In genomic region chr3:115748289-115748989, GRCm38 (mm10) we compare ENCODE assay signal across 26 mouse cellular contexts. TPM values are rescaled to one million over a fixed set of nuclear protein-coding genes. Genes with fewer than 3 reads are reported as not detected.
A peak's percentile ranks its signal among the peaks of the same experiment; 100 is the strongest.
DNase-seq lines count a peak whose midpoint lies in the region; ATAC-seq and TF ChIP-seq lines count a peak whose summit lies in the region.
"Had no signal": no experiment of that assay in that cellular context is flagged by ENCODE, and none has a peak within 500 bp of the region (broad histone marks: within the 10 kb centered on the region; RNA-seq: fewer than 3 reads in every experiment).

No protein-coding gene starts in this region.

- H3K9me3 ChIP-seq in lung, embryonic 16.5 days (ENCODE audit: control insufficient read depth, low read length): no peaks in the 10 kb centered on the region
- no peaks in the 10 kb centered on the region for H3K9me3 ChIP-seq in liver, embryonic 11.5 days (ENCODE audit: control insufficient read depth, low read length)
- H3K9me3 ChIP-seq in liver, embryonic 16.5 days (replicated peaks; ENCODE audit: control insufficient read depth, low read length): no peaks in the 10 kb centered on the region
- H3K9me3 ChIP-seq: embryonic facial prominence, embryonic 12.5 days; neural tube, embryonic 15.5 days had no signal

- H3K27ac ChIP-seq in lung, embryonic 16.5 days (ENCODE audit: low read length): no peak overlapping the region
- H3K27ac ChIP-seq in liver, embryonic 11.5 days (ENCODE audit: low read depth, low read length): no peak overlapping the region
- H3K27ac ChIP-seq in liver, embryonic 16.5 days (ENCODE audit: low read length): peak overlapping the region; percentile 61
- no peak overlapping the region for H3K27ac ChIP-seq in kidney, adult 2 months (ENCODE audit: insufficient read depth, low read depth, low read length)
- H3K27ac ChIP-seq: embryonic facial prominence, embryonic 12.5 days; kidney, postnatal 0 days; neural tube, embryonic 15.5 days had no signal

- peak; percentile 66 for ATAC-seq in lung, embryonic 16.5 days (ENCODE audit: low read depth)
- ATAC-seq in liver, embryonic 11.5 days (replicated peaks; ENCODE audit: low FRiP score): peak; percentile 73; the same call in 1 of the 2 replicates
- ATAC-seq in liver, embryonic 16.5 days (ENCODE audit: low read depth): peak; percentile 86
- ATAC-seq in erythroblast, adult 5-6 weeks (replicated peaks; ENCODE audit: low FRiP score, poor library complexity, severe bottlenecking): no peak
- ATAC-seq: activated CD4-positive, CD25-positive, alpha-beta regulatory T cell, adult 4 months; hindbrain, embryonic 16.5 days had no signal

- TF ChIP-seq POLR2A in lung, adult 2 months (IDR thresholded peaks at IDR 0.05; ENCODE audit: borderline replicate concordance, extremely low read depth, low read depth, low read length): no peak
- TF ChIP-seq POLR2A in kidney, adult 2 months (IDR thresholded peaks at IDR 0.05; ENCODE audit: low read depth, low read length): no peak

- no peak overlapping the region for H3K9ac ChIP-seq in lung, embryonic 16.5 days (ENCODE audit: low read length)
- no peak overlapping the region for H3K9ac ChIP-seq in liver, embryonic 11.5 days (ENCODE audit: low read depth, low read length)
- no peak overlapping the region for H3K9ac ChIP-seq in liver, embryonic 16.5 days (ENCODE audit: low read depth, low read length)
- H3K9ac ChIP-seq: embryonic facial prominence, embryonic 12.5 days; neural tube, embryonic 15.5 days had no signal

- DNase-seq in lung, adult 2 months: no peak
- DNase-seq in liver, embryonic 11.5 days (ENCODE audit: low spot score): no peak
- no peak for DNase-seq in kidney, adult 9 months
- no peak for DNase-seq in kidney, adult 2 months
- DNase-seq: adrenal gland, adult 2 months; B cell, adult 2 months; cerebellum, adult 11 months; cerebellum, adult 9-11 months; embryo, embryonic 11 days; gastrocnemius, postnatal 10 days; kidney, adult 18-20 months; kidney, postnatal 4 days; left cerebral cortex, postnatal 4 days; lung, postnatal 10 days; midbrain, embryonic 14.5 days; right cerebral cortex, postnatal 25 days; thymus, adult 18-20 months; thymus, postnatal 25 days had no signal

- TF ChIP-seq CTCF in lung, adult 2 months (IDR thresholded peaks at IDR 0.05; ENCODE audit: insufficient read depth, low read length): no peak
- TF ChIP-seq CTCF in kidney, adult 2 months (conservative IDR thresholded peaks at IDR 0.05; ENCODE audit: insufficient read depth, insufficient read length, low read depth, low read length): no peak

- H3K4me3 ChIP-seq in lung, embryonic 16.5 days (ENCODE audit: low read length): no peak overlapping the region
- no peak overlapping the region for H3K4me3 ChIP-seq in lung, adult 2 months (replicated peaks; ENCODE audit: extremely low read depth, low read depth, low read length)
- H3K4me3 ChIP-seq in liver, embryonic 11.5 days (ENCODE audit: low read depth, low read length): no peak overlapping the region
- H3K4me3 ChIP-seq in liver, embryonic 16.5 days (ENCODE audit: low read depth, low read length): no peak overlapping the region
- no peak overlapping the region for H3K4me3 ChIP-seq in kidney, adult 2 months (ENCODE audit: insufficient read depth, low read depth, low read length)
- H3K4me3 ChIP-seq: embryonic facial prominence, embryonic 12.5 days; neural tube, embryonic 15.5 days had no signal

- H3K36me3 ChIP-seq in lung, embryonic 16.5 days (ENCODE audit: control insufficient read depth, insufficient read depth, low read length): no peaks in the 10 kb centered on the region
- no peaks in the 10 kb centered on the region for H3K36me3 ChIP-seq in liver, embryonic 11.5 days (ENCODE audit: control insufficient read depth, insufficient read depth, low read length)
- no peaks in the 10 kb centered on the region for H3K36me3 ChIP-seq in liver, embryonic 16.5 days (ENCODE audit: control insufficient read depth, insufficient read depth)
- H3K36me3 ChIP-seq in kidney, adult 2 months (ENCODE audit: control insufficient read depth, insufficient read depth, low read length): no peaks in the 10 kb centered on the region
- H3K36me3 ChIP-seq: embryonic facial prominence, embryonic 12.5 days; neural tube, embryonic 15.5 days had no signal

- no peak overlapping the region for H3K4me2 ChIP-seq in lung, embryonic 16.5 days (ENCODE audit: low read depth, low read length)
- H3K4me2 ChIP-seq in liver, embryonic 11.5 days: no peak overlapping the region
- no peak overlapping the region for H3K4me2 ChIP-seq in liver, embryonic 16.5 days (ENCODE audit: low read depth, low read length)
- H3K4me2 ChIP-seq: embryonic facial prominence, embryonic 12.5 days; neural tube, embryonic 15.5 days had no signal

- no peaks in the 10 kb centered on the region for H3K27me3 ChIP-seq in lung, embryonic 16.5 days (ENCODE audit: control insufficient read depth, insufficient read depth, low read depth, low read length)
- H3K27me3 ChIP-seq in liver, embryonic 11.5 days (replicated peaks; ENCODE audit: control insufficient read depth, insufficient read depth, low read length): no peaks in the 10 kb centered on the region
- H3K27me3 ChIP-seq in liver, embryonic 16.5 days (ENCODE audit: control insufficient read depth, insufficient read depth, low read depth, low read length): no peaks in the 10 kb centered on the region
- no peaks in the 10 kb centered on the region; the same call in 1 of the 2 replicates for H3K27me3 ChIP-seq in kidney, adult 2 months (replicated peaks; ENCODE audit: control insufficient read depth, insufficient read depth, low read length)
- H3K27me3 ChIP-seq: embryonic facial prominence, embryonic 12.5 days; neural tube, embryonic 15.5 days had no signal

- H3K4me1 ChIP-seq in lung, embryonic 16.5 days (replicated peaks; ENCODE audit: control insufficient read depth, insufficient read depth, low read length): no peaks in the 10 kb centered on the region
- H3K4me1 ChIP-seq in lung, adult 2 months (ENCODE audit: control insufficient read depth, insufficient read depth, low read length): no peaks in the 10 kb centered on the region
- no peaks in the 10 kb centered on the region for H3K4me1 ChIP-seq in liver, embryonic 11.5 days (replicated peaks; ENCODE audit: control insufficient read depth, insufficient read depth, low read length)
- no peaks in the 10 kb centered on the region for H3K4me1 ChIP-seq in liver, embryonic 16.5 days (ENCODE audit: control insufficient read depth, low read depth, low read length)
- no peaks in the 10 kb centered on the region for H3K4me1 ChIP-seq in kidney, adult 2 months (ENCODE audit: control insufficient read depth, insufficient read depth, low read length)
- H3K4me1 ChIP-seq: embryonic facial prominence, embryonic 12.5 days; neural tube, embryonic 15.5 days had no signal

- WGBS in lung, embryonic 16.5 days: 48% methylated on average over 5 of the region's 5 CpGs
- WGBS in lung, adult 2 months: 57% methylated on average over 5 of the region's 5 CpGs
- 77% methylated on average over 5 of the region's 5 CpGs for WGBS in liver, embryonic 11.5 days
- whole genome bisulfite sequencing in liver, embryonic 16.5 days (ENCODE audit: insufficient replicate concordance): 51% methylated on average over 5 of the region's 5 CpGs
- WGBS in kidney, adult 2 months: 82% methylated on average over 5 of the region's 5 CpGs

RNA-seq across cellular contexts. Expression of gene S1pr1, which starts 33.6 kb away (rescaled TPM):
- polyA plus RNA-seq in lung, embryonic 16.5 days (2015; fragmentation: Nextera tagmentation; extraction: Ambion mirVana): 40.3 and 41.0 TPM in 2 replicates
- polyA plus RNA-seq in lung, adult 2 months (2012; rRNA removed): 230 and 289 TPM in 2 replicates
- polyA plus RNA-seq in liver, embryonic 11.5 days (2014; fragmentation: Nextera tagmentation; extraction: Ambion mirVana): 17.8 and 18.7 TPM in 2 replicates
- polyA plus RNA-seq in liver, embryonic 16.5 days (2015; fragmentation: Nextera tagmentation; extraction: Ambion mirVana): 10.4 TPM in 2 replicates
- polyA plus RNA-seq in kidney, adult 2 months (2012; rRNA removed): 23.1 and 24.0 TPM in 2 replicates
- 0.63 and 0.96 TPM in 2 replicates for total RNA-seq in erythroblast, adult 5-6 weeks (2015; ENCODE audit: low replicate concordance)
- total RNA-seq in erythroblast, adult 5-6 weeks (2017; ENCODE audit: low replicate concordance): 0.42 and 1.6 TPM in 2 replicates
